Mouse (Mus musculus) liver, adult 2 months (tissue): ENCODE results near the gene H2-Oa.

Source experiments
- CTCF ChIP-seq: fragments of 200-500 bp; IDR thresholded peaks from 2 replicates; pipeline ENCODE4 v1.5.1; 2011; ENCODE audit warnings: low read depth, low read length, control low read depth
- POLR2A ChIP-seq: fragments of 200-500 bp; IDR thresholded peaks from 2 replicates; pipeline ENCODE4 v1.6.1; 2011; ENCODE audit warnings: low read length, control low read depth; ENCODE audit not compliant: insufficient read depth; ENCODE audit errors: extremely low read depth

- TF ChIP-seq CTCF (0 out of 2 replicates have a peak, but pooled peaks have one; percentile 5), POLR2A (no peak)
Measured at GRCm38 (mm10) chr17:34118873-34119248, 26.7 kb downstream of the H2-Oa start.
